Mouse (Mus musculus) C2C12 (cell line): ENCODE results near the gene Bloc1s3.

Experiments
- FOSL1 ChIP-seq: IDR thresholded peaks from one replicate; pipeline ENCODE4 v1.8.0; 2011; ENCODE audit warnings: mild to moderate bottlenecking, low read length; ENCODE audit not compliant: poor library complexity, insufficient read depth, severe bottlenecking
- USF1 ChIP-seq: IDR thresholded peaks from one replicate; pipeline ENCODE4 v1.6.1; 2011; ENCODE audit warnings: low read depth, mild to moderate bottlenecking, control low read depth, moderate library complexity

DNA sequence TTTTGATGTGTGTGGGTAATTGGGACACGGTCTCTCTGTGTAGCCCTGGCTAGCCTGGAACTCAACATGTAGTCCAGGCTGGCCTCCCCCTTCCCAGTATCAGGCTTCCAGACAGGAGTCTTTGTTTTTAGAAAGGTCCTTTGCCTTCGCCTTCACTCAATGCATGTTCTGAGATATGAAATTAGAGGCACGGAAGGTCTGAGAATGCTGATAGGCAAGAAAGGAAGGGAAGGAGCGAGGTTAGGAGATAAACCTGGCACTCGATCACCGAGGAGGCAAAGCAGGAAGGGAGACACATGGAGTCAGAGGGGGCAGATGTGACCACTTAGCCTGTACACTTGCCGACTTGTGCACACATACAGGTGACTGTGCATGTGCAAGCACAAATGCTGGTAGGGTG is 21.6 kb downstream of the Bloc1s3 start:
- TF ChIP-seq FOSL1 (no peak), USF1 (no peak)
